Mouse (Mus musculus) olfactory bulb, adult 2 months (tissue): ENCODE results near the gene Mrpl12.

Source experiments
- CTCF ChIP-seq: fragments of 200-500 bp; IDR thresholded peaks from 2 replicates; pipeline ENCODE4 v1.5.1; 2012; ENCODE audit warnings: low read depth, mild to moderate bottlenecking, low read length, moderate library complexity; ENCODE audit not compliant: insufficient read depth
- POLR2A ChIP-seq: fragments of 200-500 bp; IDR thresholded peaks from 2 replicates; pipeline ENCODE4 v1.6.1; 2012; ENCODE audit warnings: mild to moderate bottlenecking, low read depth, low read length, moderate library complexity; ENCODE audit not compliant: insufficient read depth

DNA sequence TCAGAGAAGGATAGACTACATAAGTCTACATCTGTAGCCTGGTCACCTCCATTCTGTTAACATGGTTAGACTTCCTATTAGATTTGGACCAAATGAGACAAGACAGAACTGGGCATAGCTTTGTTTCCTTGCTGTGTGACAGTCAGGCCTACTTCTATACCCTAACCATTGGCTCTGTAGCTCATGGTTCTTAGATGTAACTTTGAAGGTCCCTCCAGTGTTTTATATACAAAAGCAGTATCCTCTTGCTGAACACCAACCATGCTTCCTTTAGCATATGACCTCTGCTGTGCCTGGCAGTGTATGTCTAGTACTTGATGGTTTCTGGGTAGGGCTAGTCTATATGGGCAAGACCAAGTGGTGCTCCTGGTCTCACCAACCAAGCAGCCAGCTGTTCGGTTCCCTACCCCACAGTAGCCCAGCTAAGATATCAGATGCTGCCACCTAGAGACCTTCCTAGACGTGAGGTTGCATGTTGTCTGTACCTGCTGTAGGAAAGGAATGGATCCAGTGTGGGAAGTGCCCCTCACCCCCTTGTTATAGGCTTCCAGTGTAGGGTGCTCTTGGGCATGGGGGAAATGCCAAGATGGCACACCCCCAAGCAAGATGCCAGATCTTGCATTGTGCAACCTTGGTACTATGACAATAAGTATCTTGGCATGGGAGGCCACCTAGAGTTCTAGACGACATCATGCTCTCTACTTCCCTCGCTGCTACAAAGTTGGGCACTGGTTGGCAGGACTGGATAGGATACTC is 6.1 kb downstream of the Mrpl12 start:
- TF ChIP-seq CTCF, result no peak
- no peak for TF ChIP-seq POLR2A
